Mouse (Mus musculus): ENCODE results near the gene Olfr57.
"Not testable (repeated sequence)": the region's sequence is repeated elsewhere in the genome, so short reads cannot be mapped to it uniquely, and the experiment has no call there.

The Olfr57 gene

DNA sequence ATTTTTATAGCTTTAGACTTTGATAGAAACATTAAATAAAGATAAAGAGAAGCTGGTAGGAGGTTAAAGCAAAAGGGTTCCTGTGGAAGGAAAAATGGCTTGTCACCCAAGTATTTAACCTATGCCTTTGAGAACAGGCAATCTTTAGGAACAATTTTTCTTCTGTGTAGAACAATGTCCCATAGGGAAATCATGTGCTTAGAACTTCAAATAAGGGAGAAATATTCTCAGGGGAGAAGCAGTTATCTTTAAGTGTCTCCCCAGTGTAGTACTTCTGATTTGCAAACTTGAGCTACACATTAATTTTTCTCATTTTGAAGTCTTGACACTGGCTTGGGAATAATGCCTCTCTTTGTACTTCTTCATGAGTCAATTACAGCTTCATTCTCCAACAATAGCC is at the start of gene Olfr57:
TSS of gene Olfr57 (plus strand) at position 301 of the 400 bp plus-strand sequence.
- DNase-seq: no peak

DNA sequence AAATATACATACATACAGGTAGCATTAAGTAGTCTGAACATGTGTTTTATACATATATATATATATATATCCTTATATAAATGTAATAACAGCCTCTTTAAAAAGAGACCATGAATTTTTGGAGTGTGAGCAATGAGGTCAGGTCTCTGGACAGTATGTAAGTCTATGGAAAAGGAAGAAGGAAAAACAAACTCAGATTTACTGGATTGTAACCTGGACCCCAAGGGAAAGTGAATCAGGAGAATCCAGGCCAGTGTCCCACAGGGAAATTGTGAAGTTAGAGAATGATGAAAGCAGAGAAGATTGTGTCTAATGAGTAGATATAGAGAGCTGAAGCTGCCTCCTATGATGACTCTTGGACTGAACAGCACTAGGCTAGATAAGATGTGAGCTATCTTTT is 47.8 kb upstream of the Olfr57 start, which contains the start of gene Olfr1352:
TSS of gene Olfr1352 (plus strand) at position 301 of the 400 bp plus-strand sequence.
- DNase-seq: no peak

DNA sequence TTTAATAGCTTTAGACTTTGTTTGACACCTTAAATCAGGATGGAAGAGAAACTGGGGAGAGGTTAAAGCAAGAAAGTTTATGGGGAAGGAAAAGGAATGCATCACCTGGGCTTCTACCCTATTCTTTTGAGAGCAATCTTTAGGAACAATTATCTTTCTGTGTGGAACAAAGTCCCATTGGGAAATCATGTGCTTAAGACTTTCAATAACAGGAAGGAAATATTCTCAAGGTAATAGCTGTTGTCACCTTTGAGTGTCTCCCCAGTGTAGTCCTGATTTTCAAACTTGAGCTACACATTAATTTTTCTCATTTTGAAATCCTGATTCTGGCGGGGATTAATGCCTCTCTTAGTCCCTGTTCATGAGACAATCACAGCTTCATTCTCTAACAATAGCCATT is 16.4 kb upstream of the Olfr57 start, which contains the start of gene Olfr1351:
TSS of gene Olfr1351 (plus strand) at position 301 of the 400 bp plus-strand sequence.
- no peak for DNase-seq

DNA sequence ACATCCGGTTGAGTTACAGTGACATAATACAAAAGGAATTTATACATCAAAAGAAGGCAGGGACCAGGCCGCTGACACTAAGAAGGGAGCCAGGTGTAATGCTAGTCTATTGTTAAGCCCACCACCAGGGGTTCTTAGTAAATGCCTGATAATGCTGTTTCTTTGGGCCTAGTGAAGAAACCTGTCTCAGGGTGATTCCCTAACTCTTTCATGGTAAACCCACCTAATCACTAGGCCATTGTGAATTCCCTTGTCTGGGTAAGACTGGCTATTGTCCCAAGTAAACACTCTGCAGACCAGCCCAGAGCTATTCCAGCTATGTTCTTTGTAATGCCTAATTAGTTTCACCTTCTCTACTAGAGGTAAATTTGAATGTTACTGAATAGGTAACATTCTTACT is 13.9 kb downstream of the Olfr57 start:
- DNase-seq: not testable (repeated sequence)

DNA sequence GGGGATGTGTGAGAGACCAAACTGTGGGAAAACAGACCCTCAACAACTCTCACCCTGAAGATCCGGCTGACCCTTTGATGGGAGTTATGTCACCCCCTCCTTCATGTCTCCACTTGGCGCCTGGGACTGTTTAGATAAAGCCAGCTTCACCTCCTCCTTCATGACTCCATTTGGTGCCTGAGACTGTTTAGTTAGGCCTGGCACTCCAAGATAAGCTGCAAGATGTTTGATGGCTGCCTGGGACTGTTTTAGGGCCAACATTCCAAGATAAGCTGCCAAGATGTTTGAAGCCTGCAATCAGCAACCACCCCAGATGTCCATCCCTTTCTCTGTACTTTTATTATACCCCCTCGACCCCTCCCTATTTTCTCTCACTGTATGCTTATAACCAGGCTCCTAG is 28.8 kb downstream of the Olfr57 start:
- DNase-seq: not testable (repeated sequence)

Data from embryo, embryonic 11 days (tissue).